Mouse (Mus musculus): ENCODE data around the gene Maats1.

- TF ChIP-seq SMC3 (IDR thresholded peaks at IDR 0.05; ENCODE audit: low read depth, low read length) (no peak), CTCF (IDR thresholded peaks at IDR 0.05 in 2 of 3, conservative IDR thresholded peaks at IDR 0.05 in 1 of 3; ENCODE audit: control insufficient read depth in 1 of 3, insufficient read depth in 1 of 3, low read depth in 2 of 3, low read length in 3 of 3, poor library complexity in 1 of 3, severe bottlenecking in 1 of 3) (no peak), E2F4 (IDR thresholded peaks at IDR 0.05; ENCODE audit: borderline replicate concordance, low read depth, low read length) (no peak), TBP (IDR thresholded peaks at IDR 0.05; ENCODE audit: low read depth, low read length) (no peak), GABPA (IDR thresholded peaks at IDR 0.05; ENCODE audit: low read depth, low read length) (no peak)
Observed at GRCm38 (mm10) chr16:38388757-38389156, 46.8 kb upstream of the Maats1 start.

Measured in MEL (cell line).